Mouse (Mus musculus) MEL (cell line): ENCODE results near the gene Cavin2.

Experiments
- CTCF ChIP-seq, 3 experiments: IDR thresholded peaks in 2 of 3; conservative IDR thresholded peaks in 1 of 3; 2 replicates each; pipeline ENCODE4 v1.5.1; 2011 to 2012; ENCODE audit warnings: low read length in 3 of 3, low read depth in 2 of 3, mild to moderate bottlenecking in 2 of 3, improper control_type of control experiment in 1 of 3, inconsistent platforms in 1 of 3, mixed read lengths in 1 of 3, moderate library complexity in 1 of 3; ENCODE audit not compliant: control insufficient read depth in 1 of 3, insufficient read depth in 1 of 3, poor library complexity in 1 of 3, severe bottlenecking in 1 of 3
- E2F4 ChIP-seq: IDR thresholded peaks from 2 replicates; pipeline ENCODE4 v1.6.1; 2011; ENCODE audit warnings: low read depth, low read length, improper control_type of control experiment, borderline replicate concordance
- POLR2AphosphoS2 ChIP-seq: IDR thresholded peaks from 2 replicates; pipeline ENCODE4 v1.6.1; 2011; ENCODE audit warnings: low read length, improper control_type of control experiment
- RCOR1 ChIP-seq: IDR thresholded peaks from 2 replicates; pipeline ENCODE4 v1.6.1; 2012; ENCODE audit warnings: low read depth, mild to moderate bottlenecking, inconsistent platforms, low read length, improper control_type of control experiment

DNA sequence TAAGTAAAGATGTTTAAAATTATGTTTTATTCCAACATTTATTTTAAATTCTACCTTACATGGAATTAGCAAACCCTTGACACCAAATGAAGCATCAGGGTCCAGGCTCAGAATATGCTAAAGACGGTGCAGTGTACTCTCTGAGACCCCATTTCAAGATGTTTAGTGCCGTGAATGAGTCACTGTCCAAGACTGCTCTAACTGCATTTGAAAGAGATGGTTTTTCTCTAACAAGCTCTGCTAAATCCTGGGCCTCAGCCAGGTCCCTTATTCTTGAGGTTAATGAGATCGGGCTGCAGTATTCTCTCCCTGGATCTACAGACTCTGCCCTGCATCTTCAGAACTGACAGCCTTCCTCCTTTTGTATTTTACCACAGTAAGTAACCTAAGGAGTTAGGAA is 55.2 kb downstream of the Cavin2 start:
- TF ChIP-seq RCOR1 (no peak), POLR2AphosphoS2 (no peak), CTCF (IDR thresholded peaks at IDR 0.05 in 2 of 3, conservative IDR thresholded peaks at IDR 0.05 in 1 of 3; ENCODE audit: control insufficient read depth in 1 of 3, insufficient read depth in 1 of 3, low read depth in 2 of 3, low read length in 3 of 3, poor library complexity in 1 of 3, severe bottlenecking in 1 of 3) (no peak), E2F4 (no peak)
